Mouse (Mus musculus) right cerebral cortex, postnatal 10 days (tissue): Measurements from ENCODE around the gene Ube2o.

Source experiments
- DNase-seq, 2 experiments: peaks; one replicate each; pipeline ENCODE4 v3.0.0; 2021; ENCODE audit warnings: low spot score in 2 of 2

Ube2o gene

DNA sequence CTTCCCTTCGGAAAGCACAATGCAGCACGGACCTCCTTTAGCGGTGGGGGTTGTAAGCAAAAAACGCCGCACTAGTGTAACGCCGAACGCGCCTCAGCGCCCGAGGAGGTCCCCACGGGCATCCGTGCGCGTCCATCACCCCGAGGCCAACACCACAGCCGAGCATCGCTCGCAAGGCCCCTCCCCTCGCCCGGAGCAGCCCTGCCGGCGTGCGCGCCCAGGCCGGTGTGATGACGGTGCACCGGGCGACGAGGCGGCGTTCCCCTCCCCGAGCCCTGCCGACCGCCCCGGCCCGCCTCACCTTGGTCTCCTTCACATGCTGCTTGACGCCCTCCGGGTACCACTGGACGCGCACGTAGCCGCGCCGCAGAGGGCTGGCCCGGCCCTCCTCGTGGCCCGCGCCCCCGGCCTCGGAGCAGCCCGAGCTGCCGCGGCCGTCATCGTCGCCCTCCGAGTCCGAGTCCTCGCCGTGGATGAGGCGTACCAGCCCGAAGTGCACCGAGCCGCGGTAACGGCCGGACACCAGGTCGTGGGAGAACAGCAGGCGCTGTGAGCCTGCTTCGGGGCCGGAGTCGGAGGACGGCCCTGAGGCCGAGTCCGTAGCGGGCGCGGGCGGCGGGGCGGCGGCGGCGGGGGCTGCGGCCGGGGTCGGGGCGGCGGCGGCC is 404 bp downstream of the Ube2o start:
- DNase-seq, result peak; percentile 61 to 71

DNA sequence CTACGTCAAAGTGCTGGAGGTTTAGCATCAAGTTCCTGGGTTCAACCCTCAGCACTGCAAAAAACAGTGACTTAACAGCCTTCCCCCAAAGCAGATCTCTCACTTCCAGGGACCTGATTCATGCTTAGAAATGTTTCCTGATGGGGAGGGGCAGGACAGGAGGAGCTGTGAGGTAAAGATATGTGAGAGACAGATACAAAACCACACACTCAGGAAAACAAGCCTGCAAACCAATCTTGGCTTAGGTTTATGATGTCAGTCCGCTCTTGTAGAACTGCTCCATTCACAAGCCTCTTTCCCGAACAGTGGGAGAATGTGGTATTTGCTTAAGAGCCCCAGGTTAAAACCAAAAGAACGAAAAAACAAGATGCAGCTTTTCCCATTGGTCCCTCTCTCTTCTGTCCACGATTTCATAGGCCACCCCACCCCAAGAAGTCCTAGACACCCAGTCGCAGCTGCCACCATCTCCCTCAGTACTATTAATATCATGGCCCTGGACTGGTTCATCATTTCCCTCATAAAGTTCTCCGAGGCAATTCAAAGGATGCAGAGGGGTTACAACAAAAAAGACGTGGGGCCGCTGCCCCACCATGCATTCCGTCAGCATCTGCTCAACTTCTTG is 1.1 kb downstream of the Ube2o start:
- no peak for DNase-seq

DNA sequence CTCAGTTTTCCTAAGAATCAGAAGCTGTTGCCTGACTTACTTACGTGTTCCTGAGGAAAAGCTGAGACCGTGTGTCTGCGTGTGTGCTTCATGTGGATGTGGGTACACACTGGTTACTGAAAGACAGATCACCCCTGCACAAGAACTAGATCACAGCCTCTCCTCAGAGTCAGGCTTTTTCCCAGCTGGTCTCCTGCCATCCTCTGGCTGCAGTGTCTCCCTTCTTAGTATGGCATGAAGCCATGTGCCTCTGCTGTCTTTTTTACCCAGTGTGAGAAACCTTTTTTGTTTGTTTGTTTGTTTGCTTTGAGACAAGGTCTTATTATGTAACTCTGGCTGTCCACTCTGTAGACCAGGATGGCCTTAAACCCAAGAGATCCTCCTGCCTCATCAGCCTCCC is 2.0 kb downstream of the Ube2o start:
- DNase-seq, result no peak

DNA sequence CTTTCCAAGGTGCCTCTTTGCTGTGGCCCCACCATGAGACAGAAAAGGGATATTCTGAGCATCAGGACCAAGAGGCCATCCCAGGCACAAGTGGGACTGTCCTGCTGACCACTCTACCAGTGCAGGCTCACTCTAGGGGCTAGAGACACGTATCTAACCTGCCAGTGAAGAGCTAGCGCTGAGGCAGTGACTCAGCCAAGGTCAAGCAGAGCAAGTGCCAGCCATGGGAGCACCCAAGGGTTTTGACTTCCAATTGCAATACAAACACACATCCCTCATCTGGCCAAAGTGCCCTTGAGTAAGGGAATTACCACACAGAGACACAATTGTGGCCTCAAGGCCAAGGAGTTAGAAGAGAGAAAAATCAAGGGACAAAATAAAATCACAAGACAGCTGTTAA is 5.9 kb downstream of the Ube2o start:
- DNase-seq, result no peak

DNA sequence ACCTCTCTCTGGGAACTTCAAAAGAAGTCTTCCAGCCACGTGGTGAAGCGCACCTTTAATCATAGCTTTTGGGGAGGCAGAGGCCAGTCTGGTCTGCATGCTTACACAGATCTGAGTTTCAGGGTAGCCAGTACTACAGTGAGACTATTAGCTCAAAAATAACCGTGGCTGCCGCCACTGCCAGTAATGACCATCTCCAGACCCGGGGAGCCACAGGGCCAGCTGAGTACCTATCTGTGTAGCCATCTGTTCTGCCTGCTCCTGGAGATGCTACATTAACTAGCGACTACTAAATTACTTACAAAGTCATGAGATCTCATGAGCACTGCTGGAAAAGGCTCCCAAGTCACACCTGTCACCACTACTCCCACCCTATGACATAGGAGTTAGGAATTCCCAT is 6.3 kb downstream of the Ube2o start:
- DNase-seq, result no peak

GRCm38 (mm10) chr11:116574486-116574885 is 6.8 kb downstream of the Ube2o start:
- DNase-seq, result no peak

DNA sequence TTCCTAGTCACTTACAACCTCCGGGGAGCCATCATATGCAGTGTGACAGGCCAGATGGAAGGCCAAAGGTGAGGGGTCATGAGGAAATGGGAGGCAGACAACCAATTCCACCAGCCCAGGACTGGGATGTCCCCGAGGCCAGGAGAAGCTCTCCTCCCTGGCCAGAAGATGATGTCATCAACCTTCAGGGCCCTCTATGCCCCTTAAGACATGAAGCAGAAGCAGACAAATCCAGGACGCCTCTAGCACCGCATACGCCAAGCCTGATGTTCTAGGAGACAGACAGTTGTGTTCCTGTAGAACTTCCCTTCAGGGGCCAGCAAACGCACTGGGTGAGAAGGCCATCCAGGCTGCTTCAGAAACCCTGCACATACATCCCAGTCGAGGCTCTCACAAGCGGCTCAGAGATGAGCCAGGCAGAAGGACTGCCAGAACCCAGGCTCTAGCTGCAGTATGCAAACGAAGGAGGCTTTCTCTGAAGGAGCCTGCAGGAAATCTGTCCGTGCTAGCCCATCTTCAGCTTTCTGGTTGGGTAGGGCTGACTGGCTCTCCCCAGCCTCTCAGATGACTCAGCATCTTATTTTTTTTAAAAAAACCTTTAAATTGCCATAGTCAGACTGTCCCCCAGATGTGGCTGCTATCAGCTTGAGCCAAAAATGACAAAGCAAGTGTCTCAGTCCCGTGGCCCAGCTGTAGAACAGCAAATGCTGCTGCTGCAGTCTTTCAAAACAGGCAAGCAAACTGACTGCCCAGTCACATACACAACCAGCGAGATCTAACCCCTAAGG is 8.3 kb downstream of the Ube2o start:
- peak; percentile 62 to 63 for DNase-seq

- DNase-seq, result no peak
Observed at GRCm38 (mm10) chr11:116571767-116572679, 9.2 kb downstream of the Ube2o start.

DNA sequence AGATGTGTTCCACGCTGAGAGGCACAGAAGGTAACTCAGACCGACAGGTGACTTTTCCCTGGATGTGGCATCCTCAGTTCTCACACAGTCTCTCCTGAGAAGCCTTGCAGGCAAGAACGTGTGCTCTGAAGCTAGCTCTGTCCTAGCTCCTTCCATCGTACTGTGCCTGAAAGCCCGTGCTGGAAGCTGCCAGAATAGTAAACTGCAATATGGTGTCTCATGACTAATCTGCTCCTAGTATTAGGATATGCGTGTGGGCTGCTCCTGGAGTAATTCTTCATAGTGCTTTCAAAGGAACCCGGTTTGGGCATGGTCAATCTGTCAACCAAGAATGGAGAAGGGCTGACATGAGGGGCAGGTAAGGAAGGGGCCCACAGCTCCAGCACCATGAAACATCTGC is 10.4 kb downstream of the Ube2o start:
- DNase-seq, result no peak

GRCm38 (mm10) chr11:116567531-116567930 is 13.7 kb downstream of the Ube2o start:
- no peak for DNase-seq

GRCm38 (mm10) chr11:116565283-116566041 is 15.8 kb downstream of the Ube2o start:
- DNase-seq, result no peak

GRCm38 (mm10) chr11:116556308-116556707 is 24.9 kb downstream of the Ube2o start:
- DNase-seq, result no peak

DNA sequence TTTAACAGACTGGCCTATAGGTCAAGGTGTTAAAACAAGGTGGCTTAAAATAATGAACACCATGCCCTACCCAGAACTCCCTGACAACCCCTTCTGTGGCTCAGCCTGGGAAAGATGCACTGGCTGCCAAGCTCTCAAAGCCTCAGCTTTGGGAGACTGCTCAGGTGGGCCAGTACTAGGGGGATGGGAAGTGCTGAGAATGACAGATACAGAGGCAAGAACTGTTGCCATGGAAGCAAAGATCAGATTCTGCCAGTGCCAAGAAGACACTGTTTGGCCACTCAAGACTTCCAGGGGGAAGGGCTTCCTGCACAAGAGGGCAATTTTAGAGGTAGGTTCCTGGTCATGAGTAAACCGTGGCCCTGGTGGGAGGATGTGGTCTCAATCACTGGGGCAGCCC is 25.7 kb downstream of the Ube2o start:
- DNase-seq, result no peak

- no peak for DNase-seq
Observed at GRCm38 (mm10) chr11:116554171-116554878, 26.9 kb downstream of the Ube2o start.

GRCm38 (mm10) chr11:116552194-116552593 is 29.1 kb downstream of the Ube2o start:
- DNase-seq, result no peak

GRCm38 (mm10) chr11:116550748-116551147 is 30.5 kb downstream of the Ube2o start:
- DNase-seq, result no peak

- DNase-seq, result peak in 1 of 2 experiments; percentile 19
Observed at GRCm38 (mm10) chr11:116549273-116550038, 31.8 kb downstream of the Ube2o start.

- DNase-seq, result no peak
Observed at GRCm38 (mm10) chr11:116548780-116549179, 32.5 kb downstream of the Ube2o start.

DNA sequence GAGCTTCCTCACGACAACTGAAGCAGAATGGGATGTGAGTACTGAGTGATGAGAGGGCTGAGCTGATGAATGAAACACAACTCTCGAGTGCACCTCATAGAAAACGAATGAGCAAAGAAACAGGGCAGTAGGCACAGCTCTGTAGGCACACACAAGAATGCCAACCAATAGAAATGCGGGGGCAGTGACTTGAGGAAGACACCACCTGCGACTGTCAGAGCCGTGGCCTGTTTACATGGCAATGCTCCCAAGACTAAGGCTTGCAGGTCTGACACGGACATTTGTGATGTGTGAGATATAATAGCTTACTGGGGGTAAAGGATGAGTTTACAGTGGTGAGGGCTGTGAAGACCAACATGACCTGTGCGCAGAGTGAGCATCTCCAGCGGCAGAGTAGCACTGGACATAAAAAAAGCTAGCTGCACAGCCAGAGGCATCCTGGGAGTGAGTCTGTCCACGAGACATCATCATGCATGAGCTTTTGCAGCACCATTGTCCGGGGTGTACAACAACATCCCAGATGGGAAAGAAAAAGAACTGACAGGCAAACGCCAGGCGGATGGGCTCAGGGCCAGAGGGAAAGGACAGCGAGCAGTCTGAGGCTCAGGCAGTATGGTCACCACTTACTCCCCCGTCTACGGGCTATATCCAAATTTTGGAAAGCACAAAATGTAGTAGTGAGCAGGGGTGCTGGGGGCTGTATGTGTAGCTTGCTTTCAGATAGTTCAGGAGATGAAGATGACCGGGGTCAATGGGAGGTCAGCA is 33.8 kb downstream of the Ube2o start:
- DNase-seq, result peak in 1 of 2 experiments; percentile 42
